Mouse (Mus musculus) CH12.LX (cell line): ENCODE data around the gene Slc12a4.

ENCODE experiments used
- CHD1 ChIP-seq: IDR thresholded peaks from 2 replicates; pipeline ENCODE4 v1.6.1; 2012; ENCODE audit warnings: low read depth, low read length, improper control_type of control experiment, inconsistent platforms
- CTCF ChIP-seq, 2 experiments: IDR thresholded peaks in 1 of 2; conservative IDR thresholded peaks in 1 of 2; 2 replicates each; pipeline ENCODE4 v1.5.1; 2011 to 2012; ENCODE audit warnings: low read depth in 2 of 2, low read length in 2 of 2, improper control_type of control experiment in 1 of 2, inconsistent platforms in 1 of 2, mild to moderate bottlenecking in 1 of 2, moderate library complexity in 1 of 2
- MAZ ChIP-seq: IDR thresholded peaks from 2 replicates; pipeline ENCODE4 v1.6.1; 2012; ENCODE audit warnings: low read depth, mild to moderate bottlenecking, inconsistent platforms, low read length, improper control_type of control experiment, moderate library complexity
- POLR2A ChIP-seq: IDR thresholded peaks from 2 replicates; pipeline ENCODE4 v1.6.1; 2011; ENCODE audit warnings: low read depth, mild to moderate bottlenecking, improper control_type of control experiment, low read length
- TCF12 ChIP-seq: IDR thresholded peaks from 2 replicates; pipeline ENCODE4 v1.6.1; 2014; ENCODE audit warnings: low read depth, mild to moderate bottlenecking, inconsistent platforms, low read length, improper control_type of control experiment
- USF1 ChIP-seq: IDR thresholded peaks from 2 replicates; pipeline ENCODE4 v1.6.1; 2014; ENCODE audit warnings: low read depth, mild to moderate bottlenecking, inconsistent platforms, low read length, improper control_type of control experiment
- ZNF384 ChIP-seq: IDR thresholded peaks from 2 replicates; pipeline ENCODE4 v1.6.1; 2012; ENCODE audit warnings: low read depth, low read length, improper control_type of control experiment, inconsistent platforms

DNA sequence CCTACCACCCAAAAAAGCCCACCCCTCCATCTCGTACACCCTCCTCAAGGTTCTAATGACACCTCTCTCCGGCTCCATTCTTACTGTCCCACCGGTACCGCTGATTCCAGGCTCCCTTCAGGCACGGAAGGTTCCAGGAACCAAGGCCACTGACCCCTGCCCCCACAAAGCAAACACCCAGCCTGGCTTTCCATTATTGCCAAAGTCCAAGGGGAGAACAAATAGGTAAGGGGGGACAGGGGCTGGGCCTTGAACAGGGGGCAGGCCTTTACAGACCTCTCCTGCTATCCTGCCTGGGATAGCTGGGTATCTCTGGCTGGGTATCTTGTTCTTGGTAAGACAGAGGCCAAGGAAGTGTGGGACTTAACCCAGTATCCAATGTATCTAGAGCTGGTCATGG is 23.4 kb downstream of the Slc12a4 start:
- TF ChIP-seq TCF12 = no peak
- TF ChIP-seq POLR2A = no peak
- TF ChIP-seq ZNF384 = no peak
- TF ChIP-seq CHD1 = no peak
- TF ChIP-seq CTCF (conservative IDR thresholded peaks at IDR 0.05 in 1 of 2, IDR thresholded peaks at IDR 0.05 in 1 of 2; ENCODE audit: low read depth in 2 of 2, low read length in 2 of 2) = no peak
- TF ChIP-seq USF1 = no peak
- TF ChIP-seq MAZ = no peak
